Mouse (Mus musculus): ENCODE measurements around the gene Pappa. TPM values are rescaled to one million over a fixed set of nuclear protein-coding genes. Genes with fewer than 3 reads are reported as not detected.

Gene Pappa
- 0.15 and 0.22 TPM in 2 replicates for polyA plus RNA-seq (2012; rRNA removed)

- H3K27ac ChIP-seq (ENCODE audit: control insufficient read depth, insufficient read depth, low read length), result no peak within 1 kb of the TSS
- no peak for DNase-seq
- no peak for TF ChIP-seq POLR2A (IDR thresholded peaks at IDR 0.05; ENCODE audit: control insufficient read depth, extremely low read depth, insufficient read depth, low read length, poor library complexity)
- no peak for TF ChIP-seq CTCF (IDR thresholded peaks at IDR 0.05; ENCODE audit: borderline replicate concordance, control insufficient read depth, extremely low read depth, insufficient read depth, low read length, poor library complexity)
These were observed at the start of gene Pappa for GRCm38 (mm10) chr4:65123741-65124224. Pappa (plus strand) TSS chr4:65124174.

GRCm38 (mm10) chr4:65077906-65078615 is 45.9 kb upstream of the Pappa start:
- H3K4me3 ChIP-seq (ENCODE audit: control insufficient read depth, insufficient read depth, low read length), result no peak overlapping the region
- no peak for DNase-seq
- 86% methylated on average over 6 of the region's 6 CpGs for WGBS
- H3K27me3 ChIP-seq (ENCODE audit: control insufficient read depth, insufficient read depth, low read length), result no peaks in the 10 kb centered on the region
- H3K4me1 ChIP-seq (replicated peaks; ENCODE audit: control insufficient read depth, insufficient read depth, low read length), result no peaks in the 10 kb centered on the region
- no peaks in the 10 kb centered on the region for H3K36me3 ChIP-seq (ENCODE audit: control insufficient read depth, insufficient read depth, low read length)
- no peak overlapping the region for H3K27ac ChIP-seq (ENCODE audit: control insufficient read depth, insufficient read depth, low read length)
- TF ChIP-seq CTCF (IDR thresholded peaks at IDR 0.05; ENCODE audit: borderline replicate concordance, control insufficient read depth, extremely low read depth, insufficient read depth, low read length, poor library complexity) (no peak), POLR2A (IDR thresholded peaks at IDR 0.05; ENCODE audit: control insufficient read depth, extremely low read depth, insufficient read depth, low read length, poor library complexity) (no peak)

More at GRCm38 (mm10) chr4:65123741-65124224, at the start of gene Pappa:
- Histone ChIP-seq H3K36me3 (ENCODE audit: control insufficient read depth, insufficient read depth, low read length) (no peaks in the 10 kb centered on the region), H3K4me1 (replicated peaks; ENCODE audit: control insufficient read depth, insufficient read depth, low read length) (no peaks in the 10 kb centered on the region), H3K4me3 (ENCODE audit: control insufficient read depth, insufficient read depth, low read length) (no peak within 1 kb of the TSS), H3K27me3 (ENCODE audit: control insufficient read depth, insufficient read depth, low read length) (no peaks in the 10 kb centered on the region)
- 3% methylated on average over 16 of the region's 16 CpGs for WGBS

GRCm38 (mm10) chr4:65086864-65087263 is 37.1 kb upstream of the Pappa start:
- no peak for DNase-seq
- H3K4me1 ChIP-seq (replicated peaks; ENCODE audit: control insufficient read depth, insufficient read depth, low read length), result no peaks in the 10 kb centered on the region
- 90% methylated on average over 1 of the region's 1 CpGs for WGBS
- H3K27me3 ChIP-seq (ENCODE audit: control insufficient read depth, insufficient read depth, low read length), result no peaks in the 10 kb centered on the region
- no peaks in the 10 kb centered on the region for H3K36me3 ChIP-seq (ENCODE audit: control insufficient read depth, insufficient read depth, low read length)
- no peak overlapping the region for H3K4me3 ChIP-seq (ENCODE audit: control insufficient read depth, insufficient read depth, low read length)
- H3K27ac ChIP-seq (ENCODE audit: control insufficient read depth, insufficient read depth, low read length), result no peak overlapping the region
- no peak for TF ChIP-seq CTCF (IDR thresholded peaks at IDR 0.05; ENCODE audit: borderline replicate concordance, control insufficient read depth, extremely low read depth, insufficient read depth, low read length, poor library complexity)
- no peak for TF ChIP-seq POLR2A (IDR thresholded peaks at IDR 0.05; ENCODE audit: control insufficient read depth, extremely low read depth, insufficient read depth, low read length, poor library complexity)

GRCm38 (mm10) chr4:65087592-65087991 is 36.4 kb upstream of the Pappa start:
- H3K36me3 ChIP-seq (ENCODE audit: control insufficient read depth, insufficient read depth, low read length), result no peaks in the 10 kb centered on the region
- no peak for TF ChIP-seq CTCF (IDR thresholded peaks at IDR 0.05; ENCODE audit: borderline replicate concordance, control insufficient read depth, extremely low read depth, insufficient read depth, low read length, poor library complexity)
- H3K4me1 ChIP-seq (replicated peaks; ENCODE audit: control insufficient read depth, insufficient read depth, low read length), result no peaks in the 10 kb centered on the region
- whole genome bisulfite sequencing, result 88% methylated on average over 5 of the region's 5 CpGs
- no peaks in the 10 kb centered on the region for H3K27me3 ChIP-seq (ENCODE audit: control insufficient read depth, insufficient read depth, low read length)
- DNase-seq, result no peak
- no peak overlapping the region for H3K4me3 ChIP-seq (ENCODE audit: control insufficient read depth, insufficient read depth, low read length)
- no peak overlapping the region for H3K27ac ChIP-seq (ENCODE audit: control insufficient read depth, insufficient read depth, low read length)

- no peaks in the 10 kb centered on the region for H3K4me1 ChIP-seq (replicated peaks; ENCODE audit: control insufficient read depth, insufficient read depth, low read length)
- no peak for TF ChIP-seq CTCF (IDR thresholded peaks at IDR 0.05; ENCODE audit: borderline replicate concordance, control insufficient read depth, extremely low read depth, insufficient read depth, low read length, poor library complexity)
These were observed 31.8 kb upstream of the Pappa start for GRCm38 (mm10) chr4:65092191-65092590.

GRCm38 (mm10) chr4:65120329-65120728 is 3.6 kb upstream of the Pappa start:
- H3K27ac ChIP-seq (ENCODE audit: control insufficient read depth, insufficient read depth, low read length), result no peak overlapping the region
- H3K4me3 ChIP-seq (ENCODE audit: control insufficient read depth, insufficient read depth, low read length), result no peak overlapping the region
- TF ChIP-seq CTCF (IDR thresholded peaks at IDR 0.05; ENCODE audit: borderline replicate concordance, control insufficient read depth, extremely low read depth, insufficient read depth, low read length, poor library complexity) (no peak), POLR2A (IDR thresholded peaks at IDR 0.05; ENCODE audit: control insufficient read depth, extremely low read depth, insufficient read depth, low read length, poor library complexity) (no peak)
- H3K4me1 ChIP-seq (replicated peaks; ENCODE audit: control insufficient read depth, insufficient read depth, low read length), result no peaks in the 10 kb centered on the region
- H3K27me3 ChIP-seq (ENCODE audit: control insufficient read depth, insufficient read depth, low read length), result no peaks in the 10 kb centered on the region
- DNase-seq, result no peak
- 83% methylated on average over 1 of the region's 1 CpGs for WGBS
- no peaks in the 10 kb centered on the region for H3K36me3 ChIP-seq (ENCODE audit: control insufficient read depth, insufficient read depth, low read length)

More at GRCm38 (mm10) chr4:65092191-65092590, 31.8 kb upstream of the Pappa start:
- no peak for DNase-seq
- Histone ChIP-seq H3K27me3 (ENCODE audit: control insufficient read depth, insufficient read depth, low read length) (no peaks in the 10 kb centered on the region), H3K4me3 (ENCODE audit: control insufficient read depth, insufficient read depth, low read length) (no peak overlapping the region), H3K36me3 (ENCODE audit: control insufficient read depth, insufficient read depth, low read length) (no peaks in the 10 kb centered on the region), H3K27ac (ENCODE audit: control insufficient read depth, insufficient read depth, low read length) (no peak overlapping the region)
- 8% methylated on average over 1 of the region's 1 CpGs for WGBS

GRCm38 (mm10) chr4:65122841-65123240 is 1.1 kb upstream of the Pappa start:
- Histone ChIP-seq H3K27ac (ENCODE audit: control insufficient read depth, insufficient read depth, low read length) (no peak overlapping the region), H3K4me3 (ENCODE audit: control insufficient read depth, insufficient read depth, low read length) (no peak overlapping the region), H3K4me1 (replicated peaks; ENCODE audit: control insufficient read depth, insufficient read depth, low read length) (no peaks in the 10 kb centered on the region), H3K27me3 (ENCODE audit: control insufficient read depth, insufficient read depth, low read length) (no peaks in the 10 kb centered on the region), H3K36me3 (ENCODE audit: control insufficient read depth, insufficient read depth, low read length) (no peaks in the 10 kb centered on the region)
- no peak for DNase-seq
- WGBS, result 0% methylated on average over 2 of the region's 2 CpGs
- TF ChIP-seq CTCF (IDR thresholded peaks at IDR 0.05; ENCODE audit: borderline replicate concordance, control insufficient read depth, extremely low read depth, insufficient read depth, low read length, poor library complexity), result no peak
- no peak for TF ChIP-seq POLR2A (IDR thresholded peaks at IDR 0.05; ENCODE audit: control insufficient read depth, extremely low read depth, insufficient read depth, low read length, poor library complexity)
